Mouse (Mus musculus) left cerebral cortex, adult 9 months (tissue): ENCODE measurements around the gene Chek2.
"Not testable (repeated sequence)": the region's sequence is repeated elsewhere in the genome, so short reads cannot be mapped to it uniquely, and the experiment has no call there.

Experiments
- DNase-seq, 2 experiments: peaks; one replicate each; pipeline ENCODE4 v3.0.0; 2022; ENCODE audit warnings: low spot score in 2 of 2

Gene Chek2

GRCm38 (mm10) chr5:110839678-110840365 lies at the start of gene Chek2, which contains the start of gene Hscb:
Gene Chek2, plus strand, starts transcription at chr5:110839979.
Gene Hscb, minus strand, starts transcription at chr5:110839777.
- DNase-seq = peak; percentile 96 to 99

GRCm38 (mm10) chr5:110794363-110794762 lies 45.4 kb upstream of the Chek2 start:
- no peak for DNase-seq

GRCm38 (mm10) chr5:110797696-110798095 lies 42.1 kb upstream of the Chek2 start:
- no peak for DNase-seq

- DNase-seq = no peak
Measured at GRCm38 (mm10) chr5:110801036-110801624, 38.6 kb upstream of the Chek2 start.

GRCm38 (mm10) chr5:110802186-110802585 lies 37.6 kb upstream of the Chek2 start:
- no peak for DNase-seq

GRCm38 (mm10) chr5:110802809-110803208 lies 37.0 kb upstream of the Chek2 start:
- no peak for DNase-seq

GRCm38 (mm10) chr5:110804012-110804743 lies 35.6 kb upstream of the Chek2 start:
- DNase-seq = no peak

- no peak for DNase-seq
Measured at GRCm38 (mm10) chr5:110806154-110806553, 33.6 kb upstream of the Chek2 start.

- no peak for DNase-seq
Measured at GRCm38 (mm10) chr5:110806676-110807075, 33.1 kb upstream of the Chek2 start.

- DNase-seq = no peak
Measured at GRCm38 (mm10) chr5:110807453-110807852, 32.3 kb upstream of the Chek2 start.

GRCm38 (mm10) chr5:110808061-110808631 lies 31.6 kb upstream of the Chek2 start:
- peak; percentile 42 to 84 for DNase-seq

GRCm38 (mm10) chr5:110808821-110809666 lies 30.7 kb upstream of the Chek2 start:
- no peak for DNase-seq

GRCm38 (mm10) chr5:110809667-110810325 lies 30.0 kb upstream of the Chek2 start, which contains the start of gene Ulk1:
Gene Ulk1, minus strand, starts transcription at chr5:110810097.
- DNase-seq = peak; percentile 98 to 99

- DNase-seq = no peak
Measured at GRCm38 (mm10) chr5:110824421-110824820, 15.4 kb upstream of the Chek2 start.

- no peak for DNase-seq
Measured at GRCm38 (mm10) chr5:110826781-110827495, 12.8 kb upstream of the Chek2 start.

GRCm38 (mm10) chr5:110827576-110827975 lies 12.2 kb upstream of the Chek2 start:
- no peak for DNase-seq

- DNase-seq = no peak
Measured at GRCm38 (mm10) chr5:110831036-110831720, 8.6 kb upstream of the Chek2 start.

GRCm38 (mm10) chr5:110835959-110836358 lies 3.8 kb upstream of the Chek2 start:
- peak in 1 of 2 experiments; percentile 35 for DNase-seq

- not testable (repeated sequence) for DNase-seq
Measured at GRCm38 (mm10) chr5:110838016-110838415, 1.8 kb upstream of the Chek2 start.
